Mouse (Mus musculus) hindbrain, embryonic 15.5 days (tissue): ENCODE results near the gene Gde1. TPM values are rescaled to one million over a fixed set of nuclear protein-coding genes. Genes with fewer than 3 reads are reported as not detected.

ENCODE experiments used
- ATAC-seq: fragments of 200-750 bp; cut with Nextera tagmentation; 2 replicates; pipeline ENCODE4 v1.8.0; 2017; ENCODE audit warnings: low read depth, moderate number of reproducible peaks, moderate TSS enrichment; ENCODE audit not compliant: low FRiP score
- H3K27ac ChIP-seq: fragments of 300-500 bp; sonication (generic); replicated peaks from 2 replicates; pipeline ENCODE4 v1.5.1; 2015; ENCODE audit warnings: mild to moderate bottlenecking, inconsistent platforms
- H3K27me3 ChIP-seq: fragments of 300-500 bp; sonication (generic); 2 replicates; pipeline ENCODE4 v1.6.1; 2015; ENCODE audit warnings: control low read depth, inconsistent platforms
- H3K36me3 ChIP-seq: fragments of 300-500 bp; sonication (generic); 2 replicates; pipeline ENCODE4 v1.6.1; 2015; ENCODE audit warnings: control low read depth, inconsistent platforms
- H3K4me1 ChIP-seq: fragments of 300-500 bp; sonication (generic); replicated peaks from 2 replicates; pipeline ENCODE4 v1.6.1; 2015; ENCODE audit warnings: control low read depth, inconsistent platforms
- H3K4me2 ChIP-seq: fragments of 300-500 bp; sonication (generic); 2 replicates; pipeline ENCODE4 v1.6.1; 2015; ENCODE audit warnings: moderate library complexity, mild to moderate bottlenecking, inconsistent platforms
- H3K4me3 ChIP-seq: fragments of 300-500 bp; sonication (generic); 2 replicates; pipeline ENCODE4 v1.5.1; 2015; ENCODE audit warnings: mild to moderate bottlenecking, inconsistent platforms
- H3K9ac ChIP-seq: fragments of 300-500 bp; sonication (generic); 2 replicates; pipeline ENCODE4 v1.6.1; 2015; ENCODE audit warnings: inconsistent platforms
- H3K9me3 ChIP-seq: fragments of 300-500 bp; sonication (generic); 2 replicates; pipeline ENCODE4 v1.6.1; 2016; ENCODE audit warnings: control low read depth, inconsistent platforms
- WGBS: fragments of 180-500 bp; shearing (Covaris S2); methylation state at CpG from one replicate; pipeline ENCODE4 v1.1.7; 2015; 5-methylcytosine and 5-hydroxymethylcytosine counted together
- polyA plus RNA-seq: library from polyadenylated mRNA; unstranded; fragments of >200 nt; fragmentation: Nextera tagmentation; extraction: Ambion mirVana; gene quantifications from 2 replicates; pipeline ENCODE4 v1.2.1, GENCODE M21; 2015

Gde1 gene
- polyA plus RNA-seq, 1 experiment from 2014 or later = 212 TPM

GRCm38 (mm10) chr7:118728846-118729587 is 23.4 kb upstream of the Gde1 start:
- Histone ChIP-seq H3K36me3 (peaks cover 77% of the 10 kb centered on the region), H3K9ac (no peak overlapping the region), H3K4me1 (no peaks in the 10 kb centered on the region), H3K27ac (no peak overlapping the region), H3K4me3 (no peak overlapping the region), H3K4me2 (no peak overlapping the region), H3K27me3 (no peaks in the 10 kb centered on the region), H3K9me3 (no peaks in the 10 kb centered on the region)
- no peak for ATAC-seq
- 86% methylated on average over 13 of the region's 13 CpGs for WGBS

- Histone ChIP-seq H3K27me3 (no peaks in the 10 kb centered on the region), H3K4me1 (no peaks in the 10 kb centered on the region), H3K27ac (no peak overlapping the region), H3K9ac (no peak overlapping the region), H3K9me3 (no peaks in the 10 kb centered on the region), H3K36me3 (peaks cover 72% of the 10 kb centered on the region), H3K4me2 (no peak overlapping the region), H3K4me3 (no peak overlapping the region)
- ATAC-seq = no peak
- WGBS = 95% methylated on average over 2 of the region's 2 CpGs
Measured at GRCm38 (mm10) chr7:118725459-118725858, 19.9 kb upstream of the Gde1 start.

DNA sequence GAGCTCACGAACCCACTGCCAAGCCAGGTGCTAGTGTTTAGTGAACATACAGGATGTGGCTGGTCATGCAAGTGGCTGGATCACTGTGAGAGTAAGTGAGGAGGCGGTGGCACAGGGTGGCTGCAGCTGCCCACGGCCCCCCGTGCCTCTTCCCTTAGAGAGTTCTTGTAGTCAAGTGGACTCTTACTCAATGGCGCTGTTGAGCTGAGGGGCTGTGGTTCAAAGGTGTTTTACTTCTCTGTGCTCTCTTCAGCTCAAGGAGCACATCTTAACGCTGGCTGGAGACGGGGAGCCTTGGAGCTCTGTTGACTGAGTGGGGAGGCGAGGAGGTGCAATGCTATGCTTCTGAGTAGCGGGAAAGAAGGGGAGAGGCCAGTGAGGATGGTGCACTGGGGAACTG is 18.3 kb upstream of the Gde1 start:
- Histone ChIP-seq H3K9ac (no peak overlapping the region), H3K9me3 (no peaks in the 10 kb centered on the region), H3K27ac (no peak overlapping the region), H3K4me1 (no peaks in the 10 kb centered on the region), H3K36me3 (peaks cover 65% of the 10 kb centered on the region), H3K4me3 (no peak overlapping the region), H3K4me2 (no peak overlapping the region), H3K27me3 (no peaks in the 10 kb centered on the region)
- no peak for ATAC-seq
- WGBS = 90% methylated on average over 9 of the region's 9 CpGs

- Histone ChIP-seq H3K9ac (no peak overlapping the region), H3K9me3 (no peaks in the 10 kb centered on the region), H3K4me1 (peaks cover 13% of the 10 kb centered on the region), H3K27me3 (no peaks in the 10 kb centered on the region), H3K27ac (no peak overlapping the region), H3K4me3 (no peak overlapping the region), H3K4me2 (no peak overlapping the region), H3K36me3 (peaks cover 39% of the 10 kb centered on the region)
- ATAC-seq = no peak
- WGBS = 97% methylated on average over 4 of the region's 4 CpGs
Measured at GRCm38 (mm10) chr7:118718066-118718465, 12.5 kb upstream of the Gde1 start.

DNA sequence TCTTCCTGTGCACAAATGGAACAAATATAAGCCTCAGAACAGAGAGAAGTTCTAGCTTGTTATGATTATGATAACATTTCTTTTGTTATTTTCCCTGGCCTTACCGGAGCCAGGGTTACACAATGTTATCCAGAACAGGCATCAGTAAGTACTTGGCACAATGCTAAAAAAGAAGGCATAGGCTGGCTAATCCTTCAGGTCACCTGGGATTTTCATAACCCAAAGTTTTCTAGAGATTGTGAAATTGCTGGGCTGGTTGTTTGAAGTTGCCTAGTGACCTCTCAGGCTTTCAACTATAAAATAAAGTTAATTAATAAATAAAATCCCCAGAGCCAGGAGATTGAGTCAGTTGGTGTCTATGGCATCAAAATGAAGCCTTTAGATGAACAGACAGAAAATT is 9.3 kb upstream of the Gde1 start:
- Histone ChIP-seq H3K4me1 (peaks cover 14% of the 10 kb centered on the region), H3K27ac (no peak overlapping the region), H3K27me3 (no peaks in the 10 kb centered on the region), H3K36me3 (peaks cover 20% of the 10 kb centered on the region), H3K9ac (no peak overlapping the region), H3K4me3 (no peak overlapping the region), H3K9me3 (no peaks in the 10 kb centered on the region), H3K4me2 (no peak overlapping the region)
- no peak for ATAC-seq
- 90% methylated on average over 1 of the region's 1 CpGs for WGBS

DNA sequence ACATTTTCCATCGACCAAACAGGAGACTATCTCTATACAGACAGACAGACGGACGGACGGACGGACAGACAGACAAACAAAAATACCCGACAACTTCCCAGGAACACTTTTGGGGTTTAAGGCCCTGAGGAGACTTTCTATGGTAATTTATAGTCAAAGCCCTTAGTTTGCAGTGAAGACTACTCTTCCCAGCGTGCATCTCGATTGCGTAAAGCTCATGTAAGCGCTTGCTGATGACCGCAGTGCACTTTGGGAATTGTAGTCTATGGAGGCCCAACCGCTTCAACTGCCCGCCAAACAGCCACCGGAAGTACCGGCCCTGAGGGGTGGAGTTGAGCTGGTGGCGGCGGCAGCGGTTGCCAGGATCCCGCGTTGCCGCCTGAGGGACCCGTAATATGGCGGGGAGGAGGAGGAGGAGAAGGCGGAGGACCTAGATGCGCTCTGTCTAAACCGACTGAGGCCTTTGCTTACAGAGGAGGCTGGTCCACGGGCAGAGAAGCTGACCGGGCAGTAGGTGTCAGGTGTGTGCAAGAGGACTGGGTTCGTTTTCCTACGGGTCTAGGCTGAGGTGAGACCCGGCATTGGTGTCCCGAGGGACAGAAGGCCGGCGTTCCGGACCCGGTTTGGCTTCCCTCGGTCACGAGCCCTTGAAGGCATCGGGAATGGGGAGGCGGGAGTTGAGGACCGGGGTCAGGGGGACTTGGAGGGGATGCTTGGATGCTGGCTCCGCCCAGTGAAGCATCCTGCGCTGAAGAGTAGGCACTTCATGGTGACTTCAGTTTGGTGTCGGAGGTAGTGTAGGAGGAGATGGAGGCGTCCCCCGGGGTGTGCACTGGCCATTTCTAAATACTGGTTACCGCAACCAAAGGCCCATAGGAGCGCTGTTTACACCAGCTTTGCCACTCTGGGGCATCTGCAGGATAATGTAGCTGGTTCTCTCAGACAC is 6.9 kb upstream of the Gde1 start, which contains the start of gene Ccp110:
Gene Ccp110 (plus strand): TSS at position 325 of the 946 bp plus-strand sequence.
- H3K9ac ChIP-seq = peak within 1 kb of the TSS; percentile 74
- no peaks in the 10 kb centered on the region for H3K27me3 ChIP-seq
- peak within 1 kb of the TSS; percentile 65 for H3K4me2 ChIP-seq
- H3K4me3 ChIP-seq = peak within 1 kb of the TSS; percentile 84
- H3K4me1 ChIP-seq = peaks cover 14% of the 10 kb centered on the region
- WGBS = under 1% methylated on average over 48 of the region's 48 CpGs
- no peaks in the 10 kb centered on the region for H3K9me3 ChIP-seq
- ATAC-seq = peak; percentile 98
- peak within 1 kb of the TSS; percentile 84 for H3K27ac ChIP-seq
- peaks cover 4% of the 10 kb centered on the region; the same call in 1 of the 2 replicates for H3K36me3 ChIP-seq

DNA sequence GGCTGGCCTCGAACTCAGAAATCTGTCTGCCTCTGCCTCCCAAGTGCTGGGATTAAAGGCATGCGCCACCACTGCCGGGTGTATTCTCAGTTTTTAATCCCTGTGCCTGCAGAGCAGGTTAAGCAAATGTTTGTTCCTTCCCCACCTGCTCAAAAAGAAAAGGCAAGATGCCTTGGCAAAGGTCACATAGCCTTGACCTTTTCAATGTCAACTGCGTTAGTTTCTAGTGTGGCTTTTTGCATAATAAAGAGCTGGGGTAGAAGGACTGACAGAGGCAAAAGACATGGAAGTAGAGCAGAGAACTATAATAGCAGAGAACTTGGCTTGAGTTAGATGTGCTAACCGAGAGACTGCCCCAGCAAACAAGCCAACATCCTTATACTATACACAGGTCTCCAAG is 5.2 kb upstream of the Gde1 start:
- Histone ChIP-seq H3K4me2 (no peak overlapping the region), H3K4me3 (no peak overlapping the region), H3K9ac (no peak overlapping the region), H3K27me3 (no peaks in the 10 kb centered on the region), H3K4me1 (peaks cover 18% of the 10 kb centered on the region), H3K27ac (no peak overlapping the region), H3K36me3 (peaks cover 4% of the 10 kb centered on the region; the same call in 1 of the 2 replicates), H3K9me3 (no peaks in the 10 kb centered on the region)
- no peak for ATAC-seq
- WGBS = 59% methylated on average over 5 of the region's 5 CpGs

DNA sequence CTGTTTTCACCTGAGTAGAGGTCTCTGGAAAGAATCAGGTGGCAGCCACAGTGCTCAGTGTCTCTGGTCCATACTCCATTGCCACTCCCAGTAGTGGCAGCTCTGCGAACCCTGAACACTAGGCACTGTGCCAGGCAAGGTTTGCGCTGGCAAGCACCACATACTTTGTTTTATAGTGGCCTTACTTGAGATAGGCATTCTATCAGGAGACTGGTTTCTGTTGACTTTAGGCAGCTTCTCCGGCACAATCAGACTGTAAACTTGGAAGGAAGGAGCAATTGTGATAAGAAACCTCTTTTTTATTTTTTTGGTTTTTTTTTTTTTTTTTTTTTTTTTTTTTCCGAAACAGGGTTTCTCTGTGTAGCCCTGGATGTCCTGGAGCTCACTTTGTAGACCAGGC is 2.4 kb upstream of the Gde1 start:
- no peaks in the 10 kb centered on the region for H3K9me3 ChIP-seq
- no peak for ATAC-seq
- H3K4me3 ChIP-seq = no peak overlapping the region
- no peak overlapping the region for H3K27ac ChIP-seq
- H3K4me1 ChIP-seq = peaks cover 23% of the 10 kb centered on the region
- H3K4me2 ChIP-seq = no peak overlapping the region
- no peak overlapping the region for H3K9ac ChIP-seq
- WGBS = 87% methylated on average over 4 of the region's 4 CpGs
- H3K27me3 ChIP-seq = no peaks in the 10 kb centered on the region
- no peaks in the 10 kb centered on the region for H3K36me3 ChIP-seq

- Histone ChIP-seq H3K36me3 (no peaks in the 10 kb centered on the region), H3K4me1 (peaks cover 26% of the 10 kb centered on the region), H3K27me3 (no peaks in the 10 kb centered on the region), H3K9me3 (no peaks in the 10 kb centered on the region), H3K4me2 (no peak overlapping the region), H3K9ac (no peak overlapping the region), H3K27ac (no peak overlapping the region), H3K4me3 (no peak overlapping the region)
- no peak for ATAC-seq
- WGBS = 83% methylated on average over 2 of the region's 2 CpGs
Measured at GRCm38 (mm10) chr7:118707216-118707615, 1.6 kb upstream of the Gde1 start.

DNA sequence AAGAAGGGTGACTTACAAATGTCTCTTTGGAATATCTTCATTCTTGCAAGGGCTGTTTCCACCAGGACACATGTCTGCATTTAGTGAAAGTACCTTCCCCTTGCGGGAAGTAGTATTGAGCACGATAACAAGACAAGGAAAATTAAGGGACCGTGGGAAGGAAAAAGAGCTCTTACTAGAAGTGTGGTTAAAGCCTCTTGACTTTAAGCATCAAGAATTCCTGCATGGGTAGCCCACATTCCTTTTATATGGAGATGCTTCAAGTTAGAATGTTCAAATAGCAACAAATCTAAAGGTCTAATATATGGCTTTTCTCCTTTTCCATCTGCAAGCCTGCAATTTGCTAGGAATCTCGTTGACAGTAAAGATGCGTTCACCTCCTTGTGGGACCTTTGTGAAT is 910 bp upstream of the Gde1 start:
- H3K4me3 ChIP-seq = no peak overlapping the region
- 93% methylated on average over 5 of the region's 5 CpGs for WGBS
- H3K27ac ChIP-seq = no peak overlapping the region
- H3K9me3 ChIP-seq = no peaks in the 10 kb centered on the region
- peaks cover 26% of the 10 kb centered on the region for H3K4me1 ChIP-seq
- no peaks in the 10 kb centered on the region for H3K27me3 ChIP-seq
- H3K36me3 ChIP-seq = no peaks in the 10 kb centered on the region
- H3K4me2 ChIP-seq = 0 out of 2 replicates have a peak overlapping the region, but pooled peaks have one; percentile 59
- ATAC-seq = no peak
- no peak overlapping the region for H3K9ac ChIP-seq

GRCm38 (mm10) chr7:118706051-118706450 is 473 bp upstream of the Gde1 start:
- no peak overlapping the region for H3K9ac ChIP-seq
- 0 out of 2 replicates have a peak, but pooled peaks have one; percentile 1 for ATAC-seq
- H3K27ac ChIP-seq = peak overlapping the region; percentile 91
- H3K4me2 ChIP-seq = peak overlapping the region; percentile 59
- H3K9me3 ChIP-seq = no peaks in the 10 kb centered on the region
- 27% methylated on average over 6 of the region's 6 CpGs for WGBS
- H3K4me3 ChIP-seq = peak overlapping the region; percentile 71
- H3K36me3 ChIP-seq = no peaks in the 10 kb centered on the region
- H3K4me1 ChIP-seq = peaks cover 26% of the 10 kb centered on the region
- no peaks in the 10 kb centered on the region for H3K27me3 ChIP-seq
